Mouse (Mus musculus): ENCODE measurements around the gene Msh6.
"Not testable (repeated sequence)": the region's sequence is repeated elsewhere in the genome, so short reads cannot be mapped to it uniquely, and the experiment has no call there.

Msh6 gene

GRCm38 (mm10) chr17:87979696-87980095, 4.8 kb downstream of the Msh6 start:
- not testable (repeated sequence) for DNase-seq (ENCODE audit: extremely low read depth, insufficient read length, low spot score)

- no peak for DNase-seq (ENCODE audit: extremely low read depth, insufficient read length, low spot score)
Observed at GRCm38 (mm10) chr17:87982112-87982511, 7.2 kb downstream of the Msh6 start.

- DNase-seq (ENCODE audit: extremely low read depth, insufficient read length, low spot score): no peak
Observed at GRCm38 (mm10) chr17:87983313-87983712, 8.5 kb downstream of the Msh6 start.

GRCm38 (mm10) chr17:87984440-87985214, 9.8 kb downstream of the Msh6 start:
- DNase-seq (ENCODE audit: extremely low read depth, insufficient read length, low spot score): no peak

GRCm38 (mm10) chr17:87985916-87986315, 11.1 kb downstream of the Msh6 start:
- no peak for DNase-seq (ENCODE audit: extremely low read depth, insufficient read length, low spot score)

- no peak for DNase-seq (ENCODE audit: extremely low read depth, insufficient read length, low spot score)
Observed at GRCm38 (mm10) chr17:87987507-87987906, 12.6 kb downstream of the Msh6 start.

- no peak for DNase-seq (ENCODE audit: extremely low read depth, insufficient read length, low spot score)
Observed at GRCm38 (mm10) chr17:87992154-87992553, 17.3 kb downstream of the Msh6 start.

GRCm38 (mm10) chr17:87993338-87993737, 18.5 kb downstream of the Msh6 start:
- no peak for DNase-seq (ENCODE audit: extremely low read depth, insufficient read length, low spot score)

GRCm38 (mm10) chr17:87997808-87998207, 22.9 kb downstream of the Msh6 start:
- DNase-seq (ENCODE audit: extremely low read depth, insufficient read length, low spot score): no peak

GRCm38 (mm10) chr17:88004892-88005291, 30.0 kb downstream of the Msh6 start:
- no peak for DNase-seq (ENCODE audit: extremely low read depth, insufficient read length, low spot score)

- DNase-seq (ENCODE audit: extremely low read depth, insufficient read length, low spot score): no peak
Observed at GRCm38 (mm10) chr17:88006956-88007355, 32.1 kb downstream of the Msh6 start.

GRCm38 (mm10) chr17:88014456-88014855, 39.6 kb downstream of the Msh6 start:
- DNase-seq (ENCODE audit: extremely low read depth, insufficient read length, low spot score): no peak

GRCm38 (mm10) chr17:88016027-88016426, 41.2 kb downstream of the Msh6 start:
- not testable (repeated sequence) for DNase-seq (ENCODE audit: extremely low read depth, insufficient read length, low spot score)

- no peak for DNase-seq (ENCODE audit: extremely low read depth, insufficient read length, low spot score)
Observed at GRCm38 (mm10) chr17:88023924-88024323, 49.1 kb downstream of the Msh6 start.

GRCm38 (mm10) chr17:88025227-88025626, 50.4 kb downstream of the Msh6 start:
- DNase-seq (ENCODE audit: extremely low read depth, insufficient read length, low spot score): no peak

- no peak for DNase-seq (ENCODE audit: extremely low read depth, insufficient read length, low spot score)
Observed at GRCm38 (mm10) chr17:88029194-88029970, 54.5 kb downstream of the Msh6 start.

- no peak for DNase-seq (ENCODE audit: extremely low read depth, insufficient read length, low spot score)
Observed at GRCm38 (mm10) chr17:88031755-88032154, 56.9 kb downstream of the Msh6 start.

GRCm38 (mm10) chr17:88034418-88034817, 59.6 kb downstream of the Msh6 start:
- no peak for DNase-seq (ENCODE audit: extremely low read depth, insufficient read length, low spot score)

Data from 3134 (cell line).